Mouse (Mus musculus) brain, embryonic 14.5 days (tissue): ENCODE measurements around the gene Trim67.

Source experiments
- CTCF ChIP-seq: fragments of 200-500 bp; IDR thresholded peaks from 2 replicates; pipeline ENCODE4 v1.5.1; 2012; ENCODE audit warnings: inconsistent platforms, mild to moderate bottlenecking, moderate library complexity, borderline replicate concordance; ENCODE audit not compliant: insufficient read depth, insufficient read length; ENCODE audit errors: extremely low read depth
- POLR2A ChIP-seq: fragments of 200-500 bp; IDR thresholded peaks from 2 replicates; pipeline ENCODE4 v1.6.1; 2012; ENCODE audit warnings: mild to moderate bottlenecking, inconsistent platforms, borderline replicate concordance; ENCODE audit not compliant: poor library complexity, insufficient read depth, insufficient read length, severe bottlenecking; ENCODE audit errors: extremely low read depth

- TF ChIP-seq CTCF: no peak
- TF ChIP-seq POLR2A: no peak
These were observed 73.8 kb downstream of the Trim67 start for GRCm38 (mm10) chr8:124866669-124867068.
